Mouse (Mus musculus) neural tube, embryonic 12.5 days (tissue): ENCODE data around the gene Il9r. TPM values are rescaled to one million over a fixed set of nuclear protein-coding genes. Genes with fewer than 3 reads are reported as not detected.
A peak's percentile ranks its signal among the peaks of the same experiment; 100 is the strongest.

ENCODE experiments used
- ATAC-seq: fragments of 200-750 bp; cut with Nextera tagmentation; 2 replicates; pipeline ENCODE4 v1.8.0; 2017; ENCODE audit warnings: low read depth, mild to moderate bottlenecking, moderate TSS enrichment, moderate library complexity; ENCODE audit not compliant: low FRiP score
- H3K27ac ChIP-seq: fragments of 300-500 bp; sonication (generic); 2 replicates; pipeline ENCODE4 v1.5.1; 2016
- H3K27me3 ChIP-seq: fragments of 300-500 bp; sonication (generic); replicated peaks from 2 replicates; pipeline ENCODE4 v1.6.1; 2016; ENCODE audit warnings: mild to moderate bottlenecking
- H3K36me3 ChIP-seq: fragments of 300-500 bp; sonication (generic); 2 replicates; pipeline ENCODE4 v1.6.1; 2016; ENCODE audit warnings: mild to moderate bottlenecking
- H3K4me1 ChIP-seq: fragments of 300-500 bp; sonication (generic); 2 replicates; pipeline ENCODE4 v1.6.1; 2016
- H3K4me2 ChIP-seq: fragments of 300-500 bp; sonication (generic); replicated peaks from 2 replicates; pipeline ENCODE4 v1.6.1; 2016; ENCODE audit warnings: mild to moderate bottlenecking
- H3K4me3 ChIP-seq: fragments of 300-500 bp; sonication (generic); 2 replicates; pipeline ENCODE4 v1.5.1; 2016
- H3K9ac ChIP-seq: fragments of 300-500 bp; sonication (generic); 2 replicates; pipeline ENCODE4 v1.6.1; 2016; ENCODE audit warnings: mild to moderate bottlenecking
- H3K9me3 ChIP-seq: fragments of 300-500 bp; sonication (generic); 2 replicates; pipeline ENCODE4 v1.6.1; 2016; ENCODE audit warnings: mild to moderate bottlenecking
- WGBS: fragments of 180-500 bp; shearing (Covaris S2); methylation state at CpG from one replicate; pipeline ENCODE4 v1.1.7; 2016; 5-methylcytosine and 5-hydroxymethylcytosine counted together
- polyA plus RNA-seq: library from polyadenylated mRNA; unstranded; fragments of >200 nt; fragmentation: Nextera tagmentation; extraction: Ambion mirVana; gene quantifications from 2 replicates; pipeline ENCODE4 v1.2.1, GENCODE M21; 2016

The Il9r gene
- polyA plus RNA-seq, 1 experiment from 2014 or later = 0.08 TPM

GRCm38 (mm10) chr11:32194086-32194485 is 6.0 kb downstream of the Il9r start:
- H3K27me3 ChIP-seq = no peaks in the 10 kb centered on the region
- H3K9me3 ChIP-seq = no peaks in the 10 kb centered on the region
- H3K4me3 ChIP-seq = no peak overlapping the region
- H3K4me1 ChIP-seq = no peaks in the 10 kb centered on the region
- no peaks in the 10 kb centered on the region for H3K36me3 ChIP-seq
- no peak overlapping the region for H3K9ac ChIP-seq
- ATAC-seq = no peak
- H3K4me2 ChIP-seq = no peak overlapping the region
- H3K27ac ChIP-seq = no peak overlapping the region
- WGBS = 84% methylated on average over 10 of the region's 10 CpGs

- Histone ChIP-seq H3K27me3 (0 out of 2 replicates have a peak, but pooled peaks cover 2% of the 10 kb centered on the region), H3K4me3 (no peak overlapping the region), H3K27ac (no peak overlapping the region), H3K9me3 (no peaks in the 10 kb centered on the region), H3K36me3 (no peaks in the 10 kb centered on the region), H3K4me1 (no peaks in the 10 kb centered on the region), H3K9ac (no peak overlapping the region), H3K4me2 (no peak overlapping the region)
- 83% methylated on average over 10 of the region's 10 CpGs for WGBS
- ATAC-seq = no peak
Measured at GRCm38 (mm10) chr11:32193156-32193555, 6.9 kb downstream of the Il9r start.

GRCm38 (mm10) chr11:32190603-32191110 is 9.4 kb downstream of the Il9r start:
- Histone ChIP-seq H3K36me3 (no peaks in the 10 kb centered on the region), H3K4me1 (no peaks in the 10 kb centered on the region), H3K9me3 (no peaks in the 10 kb centered on the region), H3K4me3 (no peak overlapping the region), H3K4me2 (no peak overlapping the region), H3K27me3 (0 out of 2 replicates have a peak, but pooled peaks cover 2% of the 10 kb centered on the region), H3K9ac (no peak overlapping the region), H3K27ac (no peak overlapping the region)
- no peak for ATAC-seq
- 81% methylated on average over 13 of the region's 13 CpGs for WGBS

- ATAC-seq = no peak
- Histone ChIP-seq H3K36me3 (no peaks in the 10 kb centered on the region), H3K27ac (no peak overlapping the region), H3K27me3 (0 out of 2 replicates have a peak, but pooled peaks cover 2% of the 10 kb centered on the region), H3K9ac (no peak overlapping the region), H3K4me1 (no peaks in the 10 kb centered on the region), H3K4me3 (no peak overlapping the region), H3K4me2 (no peak overlapping the region), H3K9me3 (no peaks in the 10 kb centered on the region)
- WGBS = 82% methylated on average over 9 of the region's 9 CpGs
Measured at GRCm38 (mm10) chr11:32190119-32190518, 10.0 kb downstream of the Il9r start.

- H3K4me2 ChIP-seq = no peak overlapping the region
- 0 out of 2 replicates have a peak, but pooled peaks cover 2% of the 10 kb centered on the region for H3K27me3 ChIP-seq
- no peaks in the 10 kb centered on the region for H3K36me3 ChIP-seq
- no peak overlapping the region for H3K9ac ChIP-seq
- WGBS = 58% methylated on average over 5 of the region's 5 CpGs
- ATAC-seq = no peak
- no peak overlapping the region for H3K27ac ChIP-seq
- H3K4me3 ChIP-seq = no peak overlapping the region
- H3K9me3 ChIP-seq = no peaks in the 10 kb centered on the region
- H3K4me1 ChIP-seq = no peaks in the 10 kb centered on the region
Measured at GRCm38 (mm10) chr11:32189434-32189833, 10.6 kb downstream of the Il9r start.

- 0 out of 2 replicates have a peak, but pooled peaks cover 2% of the 10 kb centered on the region for H3K27me3 ChIP-seq
- H3K4me3 ChIP-seq = no peak overlapping the region
- H3K36me3 ChIP-seq = no peaks in the 10 kb centered on the region
- no peak overlapping the region for H3K27ac ChIP-seq
- H3K4me1 ChIP-seq = no peaks in the 10 kb centered on the region
- WGBS = 80% methylated on average over 12 of the region's 12 CpGs
- ATAC-seq = no peak
- H3K4me2 ChIP-seq = no peak overlapping the region
- H3K9ac ChIP-seq = no peak overlapping the region
- H3K9me3 ChIP-seq = no peaks in the 10 kb centered on the region
Measured at GRCm38 (mm10) chr11:32188881-32189280, 11.2 kb downstream of the Il9r start.

GRCm38 (mm10) chr11:32187256-32187655 is 12.8 kb downstream of the Il9r start:
- Histone ChIP-seq H3K36me3 (no peaks in the 10 kb centered on the region), H3K9ac (no peak overlapping the region), H3K27ac (no peak overlapping the region), H3K9me3 (no peaks in the 10 kb centered on the region), H3K4me2 (no peak overlapping the region), H3K4me3 (no peak overlapping the region), H3K4me1 (no peaks in the 10 kb centered on the region), H3K27me3 (0 out of 2 replicates have a peak, but pooled peaks cover 2% of the 10 kb centered on the region)
- 92% methylated on average over 4 of the region's 4 CpGs for WGBS
- no peak for ATAC-seq

- no peak overlapping the region for H3K9ac ChIP-seq
- no peak overlapping the region for H3K4me3 ChIP-seq
- no peaks in the 10 kb centered on the region for H3K36me3 ChIP-seq
- 77% methylated on average over 3 of the region's 3 CpGs for WGBS
- H3K9me3 ChIP-seq = no peaks in the 10 kb centered on the region
- 0 out of 2 replicates have a peak, but pooled peaks cover 2% of the 10 kb centered on the region for H3K27me3 ChIP-seq
- no peak for ATAC-seq
- H3K4me2 ChIP-seq = no peak overlapping the region
- H3K4me1 ChIP-seq = no peaks in the 10 kb centered on the region
- H3K27ac ChIP-seq = no peak overlapping the region
Measured at GRCm38 (mm10) chr11:32186031-32186430, 14.0 kb downstream of the Il9r start.

- no peak overlapping the region for H3K4me3 ChIP-seq
- H3K36me3 ChIP-seq = no peaks in the 10 kb centered on the region
- H3K27me3 ChIP-seq = 0 out of 2 replicates have a peak, but pooled peaks cover 2% of the 10 kb centered on the region
- H3K4me1 ChIP-seq = no peaks in the 10 kb centered on the region
- 86% methylated on average over 8 of the region's 8 CpGs for WGBS
- H3K27ac ChIP-seq = no peak overlapping the region
- no peaks in the 10 kb centered on the region for H3K9me3 ChIP-seq
- no peak overlapping the region for H3K4me2 ChIP-seq
- ATAC-seq = no peak
- no peak overlapping the region for H3K9ac ChIP-seq
Measured at GRCm38 (mm10) chr11:32184469-32184868, 15.6 kb downstream of the Il9r start.

- Histone ChIP-seq H3K4me3 (no peak overlapping the region), H3K27ac (no peak overlapping the region), H3K27me3 (no peaks in the 10 kb centered on the region), H3K36me3 (no peaks in the 10 kb centered on the region), H3K4me2 (no peak overlapping the region), H3K4me1 (no peaks in the 10 kb centered on the region), H3K9me3 (no peaks in the 10 kb centered on the region), H3K9ac (no peak overlapping the region)
- WGBS = 48% methylated on average over 25 of the region's 25 CpGs
- ATAC-seq = peak; percentile 71; the same call in 1 of the 2 replicates
Measured at GRCm38 (mm10) chr11:32181973-32182868, 17.9 kb downstream of the Il9r start.

GRCm38 (mm10) chr11:32181246-32181645 is 18.8 kb downstream of the Il9r start:
- 87% methylated on average over 4 of the region's 4 CpGs for WGBS
- H3K27me3 ChIP-seq = no peaks in the 10 kb centered on the region
- no peak overlapping the region for H3K9ac ChIP-seq
- no peaks in the 10 kb centered on the region for H3K36me3 ChIP-seq
- H3K9me3 ChIP-seq = no peaks in the 10 kb centered on the region
- H3K4me2 ChIP-seq = no peak overlapping the region
- H3K4me3 ChIP-seq = no peak overlapping the region
- H3K4me1 ChIP-seq = no peaks in the 10 kb centered on the region
- ATAC-seq = no peak
- no peak overlapping the region for H3K27ac ChIP-seq

GRCm38 (mm10) chr11:32178506-32178905 is 21.6 kb downstream of the Il9r start:
- ATAC-seq = no peak
- H3K4me1 ChIP-seq = no peaks in the 10 kb centered on the region
- no peak overlapping the region for H3K4me3 ChIP-seq
- no peaks in the 10 kb centered on the region for H3K36me3 ChIP-seq
- H3K27ac ChIP-seq = no peak overlapping the region
- no peaks in the 10 kb centered on the region for H3K9me3 ChIP-seq
- no peaks in the 10 kb centered on the region for H3K27me3 ChIP-seq
- H3K9ac ChIP-seq = no peak overlapping the region
- no peak overlapping the region for H3K4me2 ChIP-seq
- 82% methylated on average over 1 of the region's 1 CpGs for WGBS
